Mouse (Mus musculus): Measurements from ENCODE around the gene Sf3a1. TPM values are rescaled to one million over a fixed set of nuclear protein-coding genes. Genes with fewer than 3 reads are reported as not detected.

The Sf3a1 gene
- polyA plus RNA-seq, 1 experiment from 2014 or later: 16.5 TPM

DNA sequence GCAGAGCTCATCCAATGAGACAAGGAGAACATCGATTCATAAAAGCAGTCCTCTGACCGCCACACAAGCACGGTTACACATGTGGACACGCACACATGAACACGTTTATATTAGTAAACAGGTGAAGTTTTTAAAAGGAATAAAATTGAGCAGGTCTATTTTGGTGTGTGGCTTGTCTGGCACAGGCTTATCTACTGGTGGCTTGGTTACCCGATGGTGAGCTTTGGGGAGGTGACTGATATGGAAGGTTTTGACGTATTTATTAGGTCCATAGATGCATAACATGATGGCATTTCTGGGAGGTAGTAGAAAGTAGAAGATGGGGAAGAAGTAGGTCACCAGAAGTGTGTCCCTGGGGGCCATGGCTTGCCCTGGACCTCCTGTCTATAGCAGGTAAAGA is 6.5 kb upstream of the Sf3a1 start:
- TF ChIP-seq CTCF (IDR thresholded peaks at IDR 0.05; ENCODE audit: low read depth) (no peak), EP300 (optimal IDR thresholded peaks at IDR 0.05) (no peak)
- 90% methylated on average over 7 of the region's 7 CpGs for WGBS
- ATAC-seq (ENCODE audit: low FRiP score, low TSS enrichment) (no peak), DNase-seq (ENCODE audit: low spot score) (no peak)
- no peak overlapping the region for H3K9ac ChIP-seq (ENCODE audit: low read length)
- H3K4me1 ChIP-seq (replicated peaks; ENCODE audit: control insufficient read depth, insufficient read depth): no peaks in the 10 kb centered on the region
- H3K4me3 ChIP-seq (ENCODE audit: low read depth, low read length): no peak overlapping the region
- H3K27ac ChIP-seq (replicated peaks): no peak overlapping the region
- no peaks in the 10 kb centered on the region for H3K36me3 ChIP-seq (ENCODE audit: control insufficient read depth, insufficient read depth, low read length)
- H3K27me3 ChIP-seq (ENCODE audit: control insufficient read depth, insufficient read depth, low read length): no peaks in the 10 kb centered on the region
- no peaks in the 10 kb centered on the region for H3K9me3 ChIP-seq (ENCODE audit: control insufficient read depth, low read length)
- no peak overlapping the region for H3K4me2 ChIP-seq (replicated peaks; ENCODE audit: low read depth)

DNA sequence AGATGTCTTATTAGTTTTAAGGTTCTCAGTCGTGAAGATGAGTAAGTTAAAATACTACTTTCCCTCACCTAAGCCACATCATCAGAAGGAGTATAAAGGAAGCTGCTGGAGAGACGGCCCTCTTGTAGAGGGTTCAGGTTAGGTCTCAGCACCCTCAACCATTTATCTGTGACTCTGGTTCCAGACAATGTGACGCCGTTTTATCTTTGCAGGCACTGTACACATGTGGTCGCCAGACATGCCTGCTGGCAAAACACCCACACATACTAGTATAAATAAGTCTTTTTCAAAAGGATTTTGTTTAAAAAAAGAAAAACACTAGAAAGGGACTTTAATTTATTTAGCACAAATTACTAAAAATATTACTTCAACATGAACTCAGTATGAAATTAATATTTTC is 4.5 kb upstream of the Sf3a1 start:
- no peak for ATAC-seq (ENCODE audit: low FRiP score, low TSS enrichment)

DNA sequence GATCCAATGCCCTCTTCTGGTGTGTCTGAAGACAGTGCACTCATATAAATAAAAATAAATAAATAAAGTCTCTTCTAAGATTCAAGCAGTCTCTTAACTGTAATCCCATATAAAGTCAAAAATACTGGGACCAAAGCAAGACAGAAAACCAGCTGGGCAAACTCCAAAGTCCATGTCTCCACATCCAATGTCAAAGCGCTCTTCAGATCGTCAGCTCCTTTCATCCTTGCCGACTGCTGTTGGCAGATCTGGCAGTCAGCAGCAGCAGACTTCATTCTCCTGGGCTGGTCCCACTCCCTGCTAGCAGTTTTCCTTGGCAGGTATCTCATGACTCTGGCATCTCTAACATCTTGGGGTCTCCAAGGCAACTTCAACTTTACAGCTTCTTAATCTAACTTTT is 1.5 kb upstream of the Sf3a1 start:
- no peak for TF ChIP-seq EP300 (optimal IDR thresholded peaks at IDR 0.05)
- TF ChIP-seq CTCF (IDR thresholded peaks at IDR 0.05; ENCODE audit: low read depth): no peak
- Histone ChIP-seq H3K27me3 (ENCODE audit: control insufficient read depth, insufficient read depth, low read length) (no peaks in the 10 kb centered on the region), H3K9me3 (ENCODE audit: control insufficient read depth, low read length) (no peaks in the 10 kb centered on the region), H3K4me3 (ENCODE audit: low read depth, low read length) (no peak overlapping the region), H3K36me3 (ENCODE audit: control insufficient read depth, insufficient read depth, low read length) (no peaks in the 10 kb centered on the region), H3K4me2 (replicated peaks; ENCODE audit: low read depth) (no peak overlapping the region), H3K9ac (ENCODE audit: low read length) (no peak overlapping the region), H3K4me1 (replicated peaks; ENCODE audit: control insufficient read depth, insufficient read depth) (peaks cover 10% of the 10 kb centered on the region; the same call in 1 of the 2 replicates), H3K27ac (replicated peaks) (no peak overlapping the region)
- 85% methylated on average over 3 of the region's 3 CpGs for WGBS
- ATAC-seq (ENCODE audit: low FRiP score, low TSS enrichment) (no peak), DNase-seq (ENCODE audit: low spot score) (no peak)

More for the DNA sequence above, 4.5 kb upstream of the Sf3a1 start:
- Histone ChIP-seq H3K27ac (replicated peaks) (no peak overlapping the region), H3K9me3 (ENCODE audit: control insufficient read depth, low read length) (no peaks in the 10 kb centered on the region), H3K4me3 (ENCODE audit: low read depth, low read length) (no peak overlapping the region), H3K27me3 (ENCODE audit: control insufficient read depth, insufficient read depth, low read length) (no peaks in the 10 kb centered on the region), H3K4me2 (replicated peaks; ENCODE audit: low read depth) (no peak overlapping the region), H3K36me3 (ENCODE audit: control insufficient read depth, insufficient read depth, low read length) (no peaks in the 10 kb centered on the region), H3K9ac (ENCODE audit: low read length) (no peak overlapping the region), H3K4me1 (replicated peaks; ENCODE audit: control insufficient read depth, insufficient read depth) (0 out of 2 replicates have a peak, but pooled peaks cover 4% of the 10 kb centered on the region)
- no peak for DNase-seq (ENCODE audit: low spot score)
- TF ChIP-seq CTCF (IDR thresholded peaks at IDR 0.05; ENCODE audit: low read depth): no peak
- no peak for TF ChIP-seq EP300 (optimal IDR thresholded peaks at IDR 0.05)
- 67% methylated on average over 5 of the region's 5 CpGs for WGBS

DNA sequence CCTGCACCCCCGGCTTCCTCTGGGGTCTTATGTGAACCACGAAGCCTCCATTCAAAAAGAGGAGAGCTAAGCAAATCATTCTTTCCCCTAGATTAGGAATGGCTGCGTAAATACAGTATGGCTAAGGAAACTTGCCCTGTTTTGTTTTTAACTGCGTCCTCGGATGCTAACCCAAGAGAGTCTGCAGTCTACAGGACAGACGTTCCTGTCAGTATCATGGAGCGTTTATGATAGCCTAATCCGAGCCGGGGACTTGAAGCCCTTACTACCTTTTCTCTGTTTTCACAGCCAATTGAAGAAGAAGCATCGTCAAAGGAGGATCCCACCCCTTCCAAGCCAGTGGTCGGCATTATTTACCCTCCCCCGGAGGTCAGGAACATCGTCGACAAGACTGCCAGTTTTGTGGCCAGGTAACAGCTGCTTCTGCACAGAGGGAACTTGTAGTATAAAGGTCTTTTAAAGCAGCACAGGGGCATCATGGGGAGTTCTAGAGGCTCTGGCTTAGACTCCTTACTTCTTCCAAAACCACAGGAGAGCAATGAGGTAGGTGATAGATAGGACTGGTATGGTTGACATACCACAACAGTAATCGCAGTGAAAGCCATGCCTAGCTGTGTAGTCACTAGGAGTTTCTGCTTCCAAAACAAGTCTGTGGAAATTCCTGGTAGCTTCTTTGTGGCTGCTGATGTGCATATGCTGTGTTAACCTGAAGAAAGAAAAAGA is 769 bp downstream of the Sf3a1 start:
- H3K4me2 ChIP-seq (replicated peaks; ENCODE audit: low read depth): peak overlapping the region; percentile 76
- TF ChIP-seq EP300 (optimal IDR thresholded peaks at IDR 0.05): no peak
- TF ChIP-seq CTCF (IDR thresholded peaks at IDR 0.05; ENCODE audit: low read depth): no peak
- peaks cover 14% of the 10 kb centered on the region for H3K36me3 ChIP-seq (ENCODE audit: control insufficient read depth, insufficient read depth, low read length)
- peak overlapping the region; percentile 92 for H3K27ac ChIP-seq (replicated peaks)
- WGBS: 3% methylated on average over 15 of the region's 15 CpGs
- H3K4me3 ChIP-seq (ENCODE audit: low read depth, low read length): peak overlapping the region; percentile 68
- DNase-seq (ENCODE audit: low spot score) (no peak), ATAC-seq (ENCODE audit: low FRiP score, low TSS enrichment) (no peak)
- H3K27me3 ChIP-seq (ENCODE audit: control insufficient read depth, insufficient read depth, low read length): no peaks in the 10 kb centered on the region
- H3K4me1 ChIP-seq (replicated peaks; ENCODE audit: control insufficient read depth, insufficient read depth): peaks cover 10% of the 10 kb centered on the region; the same call in 1 of the 2 replicates
- H3K9me3 ChIP-seq (ENCODE audit: control insufficient read depth, low read length): no peaks in the 10 kb centered on the region
- peak overlapping the region; percentile 75 for H3K9ac ChIP-seq (ENCODE audit: low read length)

DNA sequence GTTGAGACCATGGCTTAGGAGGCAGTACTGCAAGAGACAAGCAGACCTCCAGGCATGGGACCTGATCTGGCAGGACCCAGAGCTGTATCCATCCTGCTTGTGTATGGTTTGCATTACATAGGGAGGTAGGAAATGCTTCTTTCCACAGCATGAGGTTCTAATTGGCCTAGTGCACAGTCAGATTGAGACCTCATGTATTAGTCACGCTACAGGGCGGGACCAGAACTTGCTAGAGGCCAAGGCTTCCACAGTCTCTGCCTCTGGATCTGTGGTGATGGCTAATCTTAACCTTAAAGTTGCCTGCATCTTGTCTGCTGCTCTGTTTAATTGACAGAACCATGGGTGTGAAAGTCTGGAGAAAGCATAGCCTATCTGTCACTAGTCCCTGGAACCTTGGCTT is 4.6 kb downstream of the Sf3a1 start:
- H3K27ac ChIP-seq (replicated peaks): no peak overlapping the region
- peaks cover 33% of the 10 kb centered on the region for H3K36me3 ChIP-seq (ENCODE audit: control insufficient read depth, insufficient read depth, low read length)
- no peak overlapping the region for H3K9ac ChIP-seq (ENCODE audit: low read length)
- no peak for TF ChIP-seq CTCF (IDR thresholded peaks at IDR 0.05; ENCODE audit: low read depth)
- no peaks in the 10 kb centered on the region for H3K27me3 ChIP-seq (ENCODE audit: control insufficient read depth, insufficient read depth, low read length)
- peaks cover 7% of the 10 kb centered on the region; the same call in 1 of the 2 replicates for H3K4me1 ChIP-seq (replicated peaks; ENCODE audit: control insufficient read depth, insufficient read depth)
- ATAC-seq (ENCODE audit: low FRiP score, low TSS enrichment) (no peak), DNase-seq (ENCODE audit: low spot score) (no peak)
- H3K4me3 ChIP-seq (ENCODE audit: low read depth, low read length): no peak overlapping the region
- no peaks in the 10 kb centered on the region for H3K9me3 ChIP-seq (ENCODE audit: control insufficient read depth, low read length)
- no peak overlapping the region for H3K4me2 ChIP-seq (replicated peaks; ENCODE audit: low read depth)
- WGBS: 84% methylated on average over 2 of the region's 2 CpGs

DNA sequence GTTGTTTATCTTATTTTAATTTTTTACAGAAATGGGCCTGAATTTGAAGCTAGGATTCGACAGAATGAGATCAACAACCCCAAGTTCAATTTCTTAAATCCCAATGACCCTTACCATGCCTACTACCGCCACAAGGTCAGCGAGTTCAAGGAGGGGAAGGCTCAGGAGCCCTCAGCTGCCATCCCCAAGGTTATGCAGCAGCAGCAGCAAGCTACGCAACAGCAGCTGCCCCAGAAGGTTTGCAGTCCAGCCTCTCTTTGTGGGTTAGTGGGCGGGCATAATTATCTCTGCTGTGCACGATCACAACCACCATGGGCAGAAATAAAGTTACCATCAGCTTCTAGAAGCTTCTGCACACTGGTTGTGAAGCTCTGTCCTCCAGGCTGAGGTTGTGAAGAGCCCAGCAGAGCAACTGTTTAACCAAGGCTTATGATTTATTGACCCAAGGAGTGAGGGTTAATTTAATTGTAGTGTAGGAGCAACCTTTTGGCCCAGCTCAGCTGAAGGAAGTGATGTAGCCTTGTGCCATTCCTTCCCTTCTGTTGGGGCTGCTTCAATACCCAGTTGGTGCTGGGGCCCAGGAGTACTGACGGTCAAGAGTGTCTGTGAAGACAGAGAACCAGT is 6.4 kb downstream of the Sf3a1 start:
- Histone ChIP-seq H3K4me2 (replicated peaks; ENCODE audit: low read depth) (no peak overlapping the region), H3K9me3 (ENCODE audit: control insufficient read depth, low read length) (no peaks in the 10 kb centered on the region), H3K9ac (ENCODE audit: low read length) (no peak overlapping the region), H3K27ac (replicated peaks) (no peak overlapping the region), H3K4me1 (replicated peaks; ENCODE audit: control insufficient read depth, insufficient read depth) (peaks cover 2% of the 10 kb centered on the region; the same call in 1 of the 2 replicates), H3K27me3 (ENCODE audit: control insufficient read depth, insufficient read depth, low read length) (no peaks in the 10 kb centered on the region), H3K4me3 (ENCODE audit: low read depth, low read length) (no peak overlapping the region), H3K36me3 (ENCODE audit: control insufficient read depth, insufficient read depth, low read length) (peaks cover 44% of the 10 kb centered on the region)
- 84% methylated on average over 7 of the region's 7 CpGs for WGBS
- DNase-seq (ENCODE audit: low spot score) (no peak), ATAC-seq (ENCODE audit: low FRiP score, low TSS enrichment) (no peak)
- no peak for TF ChIP-seq CTCF (IDR thresholded peaks at IDR 0.05; ENCODE audit: low read depth)
- no peak for TF ChIP-seq EP300 (optimal IDR thresholded peaks at IDR 0.05)

Data from stomach, postnatal 0 days (tissue).